ENCODE assay signal across 8 mouse cellular contexts in genomic region chr6:38874565-38875257, GRCm38 (mm10). TPM values are rescaled to one million over a fixed set of nuclear protein-coding genes. Genes with fewer than 3 reads are reported as not detected.
DNase-seq lines count a peak whose midpoint lies in the region; ATAC-seq and TF ChIP-seq lines count a peak whose summit lies in the region.

No protein-coding gene starts in this region.

- peak overlapping the region; percentile 61 for H3K4me2 ChIP-seq in hindbrain, embryonic 15.5 days
- peak overlapping the region; percentile 71 for H3K4me2 ChIP-seq in liver, embryonic 16.5 days (ENCODE audit: low read depth, low read length)

- H3K9ac ChIP-seq in hindbrain, embryonic 15.5 days, result peak overlapping the region; percentile 99
- peak overlapping the region; percentile 100 for H3K9ac ChIP-seq in liver, embryonic 16.5 days (ENCODE audit: low read depth, low read length)

- no peak for ATAC-seq in hindbrain, embryonic 15.5 days (ENCODE audit: low FRiP score, low read depth)
- no peak for ATAC-seq in liver, embryonic 16.5 days (ENCODE audit: low read depth)

- peak overlapping the region; percentile 87 for H3K27ac ChIP-seq in embryonic fibroblast, embryonic 13.5 days (ENCODE audit: insufficient read depth, low read length)
- peak overlapping the region; percentile 99 for H3K27ac ChIP-seq in hindbrain, embryonic 15.5 days (replicated peaks)
- H3K27ac ChIP-seq in liver, embryonic 16.5 days (ENCODE audit: low read length), result peak overlapping the region; percentile 98

- WGBS in hindbrain, embryonic 15.5 days, result under 1% methylated on average over 23 of the region's 23 CpGs
- under 1% methylated on average over 23 of the region's 23 CpGs for WGBS in liver, embryonic 16.5 days (ENCODE audit: insufficient replicate concordance)

- TF ChIP-seq CTCF in embryonic fibroblast, embryonic 13.5 days (IDR thresholded peaks at IDR 0.05; ENCODE audit: borderline replicate concordance, insufficient read depth, low read length), result no peak

- peaks cover 19% of the 10 kb centered on the region for H3K4me1 ChIP-seq in embryonic fibroblast, embryonic 13.5 days (ENCODE audit: control insufficient read depth, insufficient read depth, low read length)
- H3K4me1 ChIP-seq in hindbrain, embryonic 15.5 days (replicated peaks), result peaks cover 44% of the 10 kb centered on the region
- H3K4me1 ChIP-seq in liver, embryonic 16.5 days (ENCODE audit: control insufficient read depth, low read depth, low read length), result peaks cover 39% of the 10 kb centered on the region

- no peaks in the 10 kb centered on the region for H3K9me3 ChIP-seq in hindbrain, embryonic 15.5 days
- H3K9me3 ChIP-seq in liver, embryonic 16.5 days (replicated peaks; ENCODE audit: control insufficient read depth, low read length), result no peaks in the 10 kb centered on the region

- H3K4me3 ChIP-seq in embryonic fibroblast, embryonic 13.5 days (ENCODE audit: insufficient read depth, low read length), result peak overlapping the region; percentile 92
- peak overlapping the region; percentile 98 for H3K4me3 ChIP-seq in hindbrain, embryonic 15.5 days
- H3K4me3 ChIP-seq in liver, embryonic 16.5 days (ENCODE audit: low read depth, low read length), result peak overlapping the region; percentile 95

- DNase-seq in adrenal gland, postnatal 14 days, result peak; percentile 14
- DNase-seq in adrenal gland, adult 8-10 months, result no peak
- peak; percentile 14 for DNase-seq in ES-CJ7 (ENCODE audit: low read depth, low spot score)
- DNase-seq in retina, embryonic 14.5 days (ENCODE audit: low spot score), result peak; percentile 45
- DNase-seq in urinary bladder, postnatal 14 days (ENCODE audit: low spot score), result no peak

- TF ChIP-seq POLR2A in embryonic fibroblast, embryonic 13.5 days (IDR thresholded peaks at IDR 0.05; ENCODE audit: low read depth, low read length), result no peak

- H3K27me3 ChIP-seq in hindbrain, embryonic 15.5 days, result no peaks in the 10 kb centered on the region
- 0 out of 2 replicates have a peak, but pooled peaks cover 3% of the 10 kb centered on the region for H3K27me3 ChIP-seq in liver, embryonic 16.5 days (ENCODE audit: control insufficient read depth, insufficient read depth, low read depth, low read length)

- H3K36me3 ChIP-seq in hindbrain, embryonic 15.5 days, result no peaks in the 10 kb centered on the region
- H3K36me3 ChIP-seq in liver, embryonic 16.5 days (ENCODE audit: control insufficient read depth, insufficient read depth), result peaks cover 10% of the 10 kb centered on the region

RNA-seq across cellular contexts. Expression of gene Tbxas1, which starts 0.5 kb away (rescaled TPM):
- total RNA-seq in adrenal gland, postnatal 14 days (2021), result 2.3 and 3.0 TPM in 2 replicates
- total RNA-seq in adrenal gland, adult 8-10 months (2022), result 10 to 100 TPM in 2 of 4 experiments, 1 to 10 TPM in 2; 6.9 to 10.5 (median 9.8) TPM
- polyA plus RNA-seq in embryonic fibroblast, embryonic 13.5 days (2011; ENCODE audit: insufficient read length, low read depth, missing spikeins), result 0.52 and 0.86 TPM in 2 replicates
- 2.0 and 2.7 TPM in 2 replicates for polyA plus RNA-seq in hindbrain, embryonic 15.5 days (2015; fragmentation: Nextera tagmentation; extraction: Ambion mirVana)
- 10.8 and 12.8 TPM in 2 replicates for polyA plus RNA-seq in liver, embryonic 16.5 days (2015; fragmentation: Nextera tagmentation; extraction: Ambion mirVana)

RNA-seq across cellular contexts. Expression of gene Hipk2, which starts 1.3 kb away (rescaled TPM):
- 92.5 and 104 TPM in 2 replicates for total RNA-seq in adrenal gland, postnatal 14 days (2021)
- total RNA-seq in adrenal gland, adult 8-10 months (2022), result 100 to 1,000 TPM; 143 to 161 (median 151) TPM
- 33.1 and 45.6 TPM in 2 replicates for polyA plus RNA-seq in embryonic fibroblast, embryonic 13.5 days (2011; ENCODE audit: insufficient read length, low read depth, missing spikeins)
- 34.6 and 37.0 TPM in 2 replicates for polyA plus RNA-seq in hindbrain, embryonic 15.5 days (2015; fragmentation: Nextera tagmentation; extraction: Ambion mirVana)
- 17.5 and 19.8 TPM in 2 replicates for polyA plus RNA-seq in liver, embryonic 16.5 days (2015; fragmentation: Nextera tagmentation; extraction: Ambion mirVana)

Comparison
In these comparisons a context has a peak if more than half of its experiments do, and no peak if none do; other contexts are left out.
1. DNase-seq: peak in adrenal gland, postnatal 14 days (single experiment), ES-CJ7 (single experiment) and retina, embryonic 14.5 days (single experiment); none in adrenal gland, adult 8-10 months (single experiment) and urinary bladder, postnatal 14 days (single experiment).
2. Peak in every context shown above with its lines, with median percentiles within 50 percentile points of each other: H3K27ac ChIP-seq and H3K4me3 ChIP-seq.